Mouse (Mus musculus): ENCODE results near the gene Kcnd2. TPM values are rescaled to one million over a fixed set of nuclear protein-coding genes. Genes with fewer than 3 reads are reported as not detected.

Kcnd2 gene
- 0.89 TPM in 2 replicates for polyA plus RNA-seq (2015; fragmentation: Nextera tagmentation; extraction: Ambion mirVana)

DNA sequence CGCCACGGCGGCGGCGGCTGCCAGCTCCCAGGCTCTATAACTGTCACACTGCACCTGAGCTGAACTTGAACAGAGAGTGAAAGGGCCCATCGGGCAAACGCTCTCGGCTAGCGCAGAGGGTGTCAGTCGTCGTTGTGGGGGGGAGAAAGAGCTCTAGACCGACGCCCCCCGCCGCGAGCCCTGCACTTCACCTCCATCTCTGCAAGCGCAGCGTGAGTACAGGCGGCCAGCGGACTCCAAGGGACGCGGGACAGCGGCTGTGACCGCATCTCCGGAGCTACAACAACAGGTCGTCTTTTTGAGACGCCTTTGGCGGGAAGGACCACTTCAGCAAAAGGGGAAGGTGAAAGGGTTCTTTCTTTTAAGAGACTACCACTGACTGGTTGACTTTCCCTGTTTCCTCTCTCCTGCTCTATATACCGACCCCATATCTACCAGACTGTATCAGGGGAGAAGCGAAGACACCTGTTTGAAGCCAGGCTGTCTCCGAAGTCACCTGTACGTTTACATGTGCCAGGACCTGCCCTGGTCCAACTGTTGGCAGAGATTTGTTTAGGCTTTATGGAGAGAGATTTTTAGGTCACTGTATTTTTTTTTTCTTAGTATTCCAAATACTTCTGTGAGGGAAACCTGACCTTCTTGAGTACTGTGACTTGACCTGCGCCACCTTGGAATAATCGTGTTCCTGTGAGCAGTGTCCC, at the start of gene Kcnd2:
Gene Kcnd2 (plus strand): TSS at position 13 of the 701 bp plus-strand sequence.
- peak within 1 kb of the TSS; percentile 73 for H3K4me3 ChIP-seq
- peaks cover 46% of the 10 kb centered on the region for H3K27me3 ChIP-seq
- H3K4me1 ChIP-seq: no peaks in the 10 kb centered on the region
- H3K4me2 ChIP-seq: peak within 1 kb of the TSS; percentile 99
- H3K36me3 ChIP-seq: no peaks in the 10 kb centered on the region
- ATAC-seq (ENCODE audit: insufficient number of reproducible peaks, insufficient read depth, low FRiP score, low TSS enrichment, low read depth): peak; percentile 32; the same call in 1 of the 2 replicates
- no peaks in the 10 kb centered on the region for H3K9me3 ChIP-seq
- 10% methylated on average over 34 of the region's 34 CpGs for WGBS
- no peak within 1 kb of the TSS for H3K27ac ChIP-seq
- peak within 1 kb of the TSS; percentile 70 for H3K9ac ChIP-seq

DNA sequence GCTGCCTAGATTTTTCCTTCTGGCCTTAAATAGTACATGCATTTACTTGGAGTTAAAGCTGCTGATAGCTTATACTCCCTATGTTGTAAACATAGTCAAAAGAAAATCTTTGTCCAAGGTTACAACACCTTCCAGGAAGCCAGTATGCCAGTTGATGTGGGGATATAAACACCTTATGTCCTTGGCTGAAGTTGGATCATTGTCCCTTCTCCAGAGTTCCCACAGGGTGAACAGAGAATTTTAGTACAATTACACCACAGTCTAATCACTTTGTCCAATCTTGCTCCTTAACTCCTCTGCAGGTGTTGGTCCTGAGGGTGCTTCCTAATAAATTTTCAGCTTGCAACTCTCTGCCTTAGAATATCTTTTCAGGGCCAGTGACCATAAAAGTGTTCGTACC, 48.7 kb upstream of the Kcnd2 start:
- no peaks in the 10 kb centered on the region for H3K9me3 ChIP-seq
- no peak overlapping the region for H3K27ac ChIP-seq
- ATAC-seq (ENCODE audit: insufficient number of reproducible peaks, insufficient read depth, low FRiP score, low TSS enrichment, low read depth): no peak
- H3K4me3 ChIP-seq: no peak overlapping the region
- H3K4me2 ChIP-seq: no peak overlapping the region
- no peaks in the 10 kb centered on the region for H3K4me1 ChIP-seq
- 79% methylated on average over 1 of the region's 1 CpGs for WGBS
- no peaks in the 10 kb centered on the region for H3K36me3 ChIP-seq
- H3K9ac ChIP-seq: no peak overlapping the region
- H3K27me3 ChIP-seq: no peaks in the 10 kb centered on the region

GRCm38 (mm10) chr6:21195341-21195740, 20.0 kb upstream of the Kcnd2 start:
- no peaks in the 10 kb centered on the region for H3K27me3 ChIP-seq
- H3K4me2 ChIP-seq: no peak overlapping the region
- WGBS: 77% methylated on average over 2 of the region's 2 CpGs
- H3K9ac ChIP-seq: no peak overlapping the region
- peaks cover 7% of the 10 kb centered on the region; the same call in 1 of the 2 replicates for H3K9me3 ChIP-seq
- H3K4me1 ChIP-seq: no peaks in the 10 kb centered on the region
- no peak overlapping the region for H3K27ac ChIP-seq
- no peak overlapping the region for H3K4me3 ChIP-seq
- ATAC-seq (ENCODE audit: insufficient number of reproducible peaks, insufficient read depth, low FRiP score, low TSS enrichment, low read depth): no peak
- no peaks in the 10 kb centered on the region for H3K36me3 ChIP-seq

- no peak for ATAC-seq (ENCODE audit: insufficient number of reproducible peaks, insufficient read depth, low FRiP score, low TSS enrichment, low read depth)
- H3K4me3 ChIP-seq: peak overlapping the region; percentile 73
- H3K27me3 ChIP-seq: peaks cover 46% of the 10 kb centered on the region
- no peaks in the 10 kb centered on the region for H3K9me3 ChIP-seq
- H3K4me2 ChIP-seq: peak overlapping the region; percentile 99
- no peak overlapping the region for H3K27ac ChIP-seq
- peak overlapping the region; percentile 70 for H3K9ac ChIP-seq
- H3K36me3 ChIP-seq: no peaks in the 10 kb centered on the region
- no peaks in the 10 kb centered on the region for H3K4me1 ChIP-seq
- under 1% methylated on average over 29 of the region's 29 CpGs for WGBS
These were observed 1.2 kb upstream of the Kcnd2 start for GRCm38 (mm10) chr6:21213865-21214672.

DNA sequence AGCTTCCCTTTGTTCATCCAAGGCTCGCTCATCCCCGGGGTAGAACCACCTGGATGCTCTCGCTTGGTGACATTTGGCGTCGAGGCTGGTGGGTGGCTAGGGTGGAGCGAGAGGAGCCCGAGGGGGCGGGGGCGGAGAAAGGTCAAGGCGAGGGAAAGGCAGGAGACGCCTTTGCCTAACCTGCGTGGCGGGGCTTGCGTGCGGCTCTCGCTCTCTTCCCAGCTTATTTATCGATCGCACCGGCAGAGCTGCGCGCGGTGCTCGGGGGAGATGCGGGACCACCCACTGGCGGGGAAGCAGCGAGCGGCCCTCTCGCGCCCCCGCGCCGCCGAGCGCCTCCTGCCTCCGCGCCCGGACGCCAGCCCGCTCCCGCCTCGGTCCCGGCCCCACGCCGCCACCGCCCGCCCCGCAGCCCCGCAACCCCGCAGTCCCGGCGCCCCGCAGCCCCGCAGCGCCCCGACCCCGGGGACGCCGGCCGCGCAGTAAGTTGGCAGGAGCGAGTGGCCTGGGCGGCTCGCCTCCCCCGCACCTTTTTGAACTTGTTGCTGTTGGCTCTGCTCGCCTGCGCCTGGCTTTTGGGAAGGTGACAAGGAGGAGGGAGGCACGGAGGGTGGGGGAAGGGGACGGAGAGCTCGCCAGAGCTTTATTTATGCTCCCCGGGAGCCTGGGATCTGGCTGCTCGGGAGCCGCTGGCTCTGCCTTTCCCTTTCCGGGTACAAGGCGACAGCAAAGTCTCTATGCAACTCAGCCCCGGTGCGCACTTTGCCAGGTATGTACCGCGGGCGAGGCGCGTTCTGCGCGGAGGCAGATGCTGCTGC, 421 bp upstream of the Kcnd2 start:
- peak overlapping the region; percentile 73 for H3K4me3 ChIP-seq
- 1% methylated on average over 57 of the region's 83 CpGs for WGBS
- H3K27me3 ChIP-seq: peaks cover 46% of the 10 kb centered on the region
- H3K36me3 ChIP-seq: no peaks in the 10 kb centered on the region
- peak; percentile 69 for ATAC-seq (ENCODE audit: insufficient number of reproducible peaks, insufficient read depth, low FRiP score, low TSS enrichment, low read depth)
- H3K9me3 ChIP-seq: no peaks in the 10 kb centered on the region
- H3K4me1 ChIP-seq: no peaks in the 10 kb centered on the region
- peak overlapping the region; percentile 70 for H3K9ac ChIP-seq
- H3K4me2 ChIP-seq: peak overlapping the region; percentile 99
- H3K27ac ChIP-seq: no peak overlapping the region

DNA sequence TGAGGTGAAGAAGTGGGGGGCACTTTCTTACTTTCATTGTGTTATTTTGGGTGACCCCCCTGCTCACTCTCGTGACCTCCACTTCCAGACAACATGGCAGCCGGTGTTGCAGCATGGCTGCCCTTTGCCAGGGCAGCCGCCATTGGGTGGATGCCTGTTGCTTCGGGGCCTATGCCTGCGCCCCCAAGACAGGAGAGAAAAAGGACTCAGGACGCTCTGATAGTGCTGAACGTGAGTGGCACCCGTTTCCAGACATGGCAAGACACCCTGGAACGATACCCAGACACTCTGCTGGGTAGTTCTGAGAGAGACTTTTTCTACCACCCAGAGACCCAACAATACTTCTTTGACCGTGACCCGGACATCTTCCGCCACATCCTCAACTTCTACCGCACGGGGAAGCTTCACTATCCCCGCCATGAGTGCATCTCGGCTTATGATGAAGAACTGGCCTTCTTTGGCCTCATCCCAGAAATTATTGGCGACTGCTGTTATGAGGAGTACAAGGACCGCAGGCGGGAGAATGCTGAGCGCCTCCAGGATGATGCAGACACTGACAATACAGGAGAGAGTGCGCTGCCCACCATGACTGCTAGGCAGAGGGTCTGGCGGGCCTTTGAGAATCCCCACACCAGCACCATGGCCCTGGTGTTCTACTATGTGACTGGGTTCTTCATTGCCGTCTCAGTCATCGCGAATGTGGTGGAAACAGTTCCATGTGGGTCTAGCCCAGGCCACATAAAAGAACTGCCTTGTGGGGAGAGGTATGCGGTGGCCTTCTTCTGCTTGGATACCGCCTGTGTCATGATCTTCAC, 1.1 kb downstream of the Kcnd2 start:
- H3K9me3 ChIP-seq: no peaks in the 10 kb centered on the region
- no peaks in the 10 kb centered on the region for H3K4me1 ChIP-seq
- no peaks in the 10 kb centered on the region for H3K36me3 ChIP-seq
- 91% methylated on average over 27 of the region's 27 CpGs for WGBS
- H3K27me3 ChIP-seq: peaks cover 46% of the 10 kb centered on the region
- H3K27ac ChIP-seq: no peak overlapping the region
- no peak overlapping the region for H3K9ac ChIP-seq
- no peak for ATAC-seq (ENCODE audit: insufficient number of reproducible peaks, insufficient read depth, low FRiP score, low TSS enrichment, low read depth)
- no peak overlapping the region for H3K4me2 ChIP-seq
- no peak overlapping the region for H3K4me3 ChIP-seq

DNA sequence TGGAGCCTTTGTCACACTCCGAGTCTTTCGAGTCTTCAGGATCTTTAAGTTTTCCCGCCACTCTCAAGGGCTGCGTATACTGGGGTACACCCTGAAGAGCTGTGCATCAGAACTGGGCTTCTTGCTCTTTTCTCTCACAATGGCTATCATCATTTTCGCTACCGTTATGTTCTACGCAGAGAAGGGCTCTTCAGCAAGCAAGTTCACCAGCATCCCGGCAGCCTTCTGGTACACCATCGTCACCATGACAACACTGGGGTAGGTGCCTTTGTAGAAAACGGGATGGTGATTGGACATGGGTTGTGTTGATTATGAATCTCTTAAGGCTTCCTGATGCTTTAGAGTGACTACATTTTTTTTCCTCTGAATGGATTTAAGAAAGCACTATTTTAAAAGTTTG, 1.9 kb downstream of the Kcnd2 start:
- H3K36me3 ChIP-seq: no peaks in the 10 kb centered on the region
- no peaks in the 10 kb centered on the region for H3K4me1 ChIP-seq
- no peak overlapping the region for H3K4me2 ChIP-seq
- no peak overlapping the region for H3K9ac ChIP-seq
- 93% methylated on average over 10 of the region's 10 CpGs for WGBS
- no peak for ATAC-seq (ENCODE audit: insufficient number of reproducible peaks, insufficient read depth, low FRiP score, low TSS enrichment, low read depth)
- no peak overlapping the region for H3K27ac ChIP-seq
- no peak overlapping the region for H3K4me3 ChIP-seq
- no peaks in the 10 kb centered on the region for H3K9me3 ChIP-seq
- peaks cover 44% of the 10 kb centered on the region for H3K27me3 ChIP-seq

DNA sequence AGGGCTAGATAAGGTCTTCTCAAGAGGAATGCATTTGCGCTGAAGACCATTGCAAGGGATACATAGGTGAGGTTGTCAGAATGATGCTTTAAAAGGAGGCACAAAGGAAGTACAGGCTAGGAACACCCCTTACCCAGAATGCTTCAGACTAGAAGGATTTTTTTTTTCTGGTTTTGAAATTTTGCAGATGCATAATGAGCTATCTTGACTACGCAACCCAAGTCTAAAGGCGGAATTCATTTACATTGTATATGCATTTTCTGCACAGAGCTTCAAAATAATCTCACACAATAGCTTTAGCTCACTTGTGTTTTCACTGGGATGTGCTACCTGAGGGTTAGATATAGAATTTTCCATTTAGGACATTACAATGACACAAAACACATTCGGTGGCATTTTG, 10.8 kb downstream of the Kcnd2 start:
- H3K4me3 ChIP-seq: no peak overlapping the region
- H3K4me1 ChIP-seq: no peaks in the 10 kb centered on the region
- H3K36me3 ChIP-seq: no peaks in the 10 kb centered on the region
- H3K4me2 ChIP-seq: no peak overlapping the region
- no peak overlapping the region for H3K9ac ChIP-seq
- H3K9me3 ChIP-seq: no peaks in the 10 kb centered on the region
- ATAC-seq (ENCODE audit: insufficient number of reproducible peaks, insufficient read depth, low FRiP score, low TSS enrichment, low read depth): no peak
- H3K27ac ChIP-seq: no peak overlapping the region
- no peaks in the 10 kb centered on the region for H3K27me3 ChIP-seq
- 92% methylated on average over 4 of the region's 4 CpGs for WGBS

DNA sequence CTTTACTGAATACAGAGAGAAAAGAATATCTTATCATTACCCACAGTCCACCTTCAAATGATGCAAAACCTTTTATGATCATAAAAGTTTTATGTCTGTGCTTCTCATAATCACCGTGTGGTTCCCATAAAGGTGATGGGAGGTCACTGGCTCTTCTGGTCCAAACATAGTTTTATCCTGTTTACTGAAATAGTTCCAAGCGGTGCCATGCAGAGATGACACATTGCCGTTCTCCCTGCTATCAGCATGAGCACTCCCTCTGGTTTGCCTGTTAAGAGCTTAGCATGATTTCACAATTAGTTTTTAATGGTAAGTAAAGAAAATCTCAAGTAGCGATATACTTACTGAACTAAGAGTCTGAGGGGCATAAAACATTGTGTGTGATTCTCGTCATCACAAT, 43.7 kb downstream of the Kcnd2 start:
- Histone ChIP-seq H3K4me2 (no peak overlapping the region), H3K27ac (no peak overlapping the region), H3K27me3 (no peaks in the 10 kb centered on the region), H3K9ac (no peak overlapping the region), H3K36me3 (no peaks in the 10 kb centered on the region), H3K4me3 (no peak overlapping the region), H3K4me1 (no peaks in the 10 kb centered on the region), H3K9me3 (no peaks in the 10 kb centered on the region)
- ATAC-seq (ENCODE audit: insufficient number of reproducible peaks, insufficient read depth, low FRiP score, low TSS enrichment, low read depth): no peak
- 85% methylated on average over 5 of the region's 5 CpGs for WGBS

DNA sequence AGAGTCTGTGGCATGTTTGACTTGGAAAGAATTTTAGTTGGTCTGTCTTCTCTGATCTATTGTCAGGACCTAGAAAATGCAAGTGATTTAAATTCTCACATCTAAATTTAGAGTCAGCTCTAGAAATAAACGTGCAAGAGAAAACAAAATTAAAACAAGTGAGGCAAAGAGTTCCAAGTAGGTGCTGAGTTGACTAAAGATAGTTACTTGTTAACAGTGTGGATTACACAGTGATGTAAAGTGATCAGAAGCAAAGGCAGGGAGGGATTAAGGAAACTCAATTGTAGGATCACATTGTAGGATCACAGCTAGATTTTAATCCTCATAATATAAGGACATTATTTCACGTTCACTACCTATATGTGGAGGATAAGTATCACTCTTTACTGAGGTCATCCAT, 52.6 kb downstream of the Kcnd2 start:
- Histone ChIP-seq H3K36me3 (no peaks in the 10 kb centered on the region), H3K27me3 (no peaks in the 10 kb centered on the region)
- ATAC-seq (ENCODE audit: insufficient number of reproducible peaks, insufficient read depth, low FRiP score, low TSS enrichment, low read depth): no peak

More for the DNA sequence above, 52.6 kb downstream of the Kcnd2 start:
- Histone ChIP-seq H3K4me1 (no peaks in the 10 kb centered on the region), H3K9me3 (no peaks in the 10 kb centered on the region), H3K9ac (no peak overlapping the region), H3K4me2 (no peak overlapping the region), H3K27ac (no peak overlapping the region), H3K4me3 (no peak overlapping the region)
- WGBS: 60% methylated on average over 2 of the region's 2 CpGs

Data from embryonic facial prominence, embryonic 13.5 days (tissue).